Mouse (Mus musculus): ENCODE measurements around the gene Zfhx3.

- TF ChIP-seq CTCF (IDR thresholded peaks at IDR 0.05; ENCODE audit: low read depth, low read length) (no peak), POLR2A (IDR thresholded peaks at IDR 0.05; ENCODE audit: insufficient read depth, low read length) (no peak), EP300 (IDR thresholded peaks at IDR 0.05; ENCODE audit: insufficient read depth, low read depth, low read length) (no peak)
These were observed 910.6 kb downstream of the Zfhx3 start for GRCm38 (mm10) chr8:108853028-108853427.
